Mouse (Mus musculus) liver, embryonic 11.5 days (tissue): ENCODE data around the gene Reln. TPM values are rescaled to one million over a fixed set of nuclear protein-coding genes. Genes with fewer than 3 reads are reported as not detected.

ENCODE experiments used
- ATAC-seq: fragments of 200-750 bp; cut with Nextera tagmentation; replicated peaks from 2 replicates; pipeline ENCODE4 v1.8.0; 2017; ENCODE audit warnings: moderate number of reproducible peaks, mild to moderate bottlenecking, moderate TSS enrichment, moderate library complexity; ENCODE audit not compliant: low FRiP score
- DNase-seq: peaks from one replicate; pipeline ENCODE4 v3.0.0-alpha.2; 2017; ENCODE audit warnings: low spot score
- H3K27ac ChIP-seq: fragments of 300-500 bp; sonication (generic); 2 replicates; pipeline ENCODE4 v1.5.1; 2014; ENCODE audit warnings: mild to moderate bottlenecking, low read depth, low read length, control low read depth
- H3K27me3 ChIP-seq: fragments of 300-500 bp; sonication (generic); replicated peaks from 2 replicates; pipeline ENCODE4 v1.6.1; 2014; ENCODE audit warnings: low read length, mixed read lengths; ENCODE audit not compliant: control insufficient read depth, insufficient read depth
- H3K36me3 ChIP-seq: fragments of 300-500 bp; sonication (generic); 2 replicates; pipeline ENCODE4 v1.6.1; 2014; ENCODE audit warnings: mild to moderate bottlenecking, low read length, moderate library complexity, mixed read lengths; ENCODE audit not compliant: control insufficient read depth, insufficient read depth
- H3K4me1 ChIP-seq: fragments of 300-500 bp; sonication (generic); replicated peaks from 2 replicates; pipeline ENCODE4 v1.6.1; 2014; ENCODE audit warnings: low read length, mixed read lengths; ENCODE audit not compliant: control insufficient read depth, insufficient read depth
- H3K4me2 ChIP-seq: fragments of 300-500 bp; sonication (generic); 2 replicates; pipeline ENCODE4 v1.6.1; 2014; ENCODE audit warnings: mild to moderate bottlenecking, control low read depth, moderate library complexity
- H3K4me3 ChIP-seq: fragments of 300-500 bp; sonication (generic); 2 replicates; pipeline ENCODE4 v1.5.1; 2014; ENCODE audit warnings: low read depth, low read length, control low read depth
- H3K9ac ChIP-seq: fragments of 300-500 bp; sonication (generic); 2 replicates; pipeline ENCODE4 v1.6.1; 2014; ENCODE audit warnings: low read depth, low read length, control low read depth
- H3K9me3 ChIP-seq: fragments of 300-500 bp; sonication (generic); 2 replicates; pipeline ENCODE4 v1.6.1; 2016; ENCODE audit warnings: low read length, inconsistent platforms, mixed read lengths; ENCODE audit not compliant: control insufficient read depth
- WGBS: fragments of 180-500 bp; shearing (Covaris S2); extraction: QIAGEN DNeasy Blood & Tissue Kit; methylation state at CpG from one replicate; pipeline ENCODE4 v1.1.7; 2014; 5-methylcytosine and 5-hydroxymethylcytosine counted together
- polyA plus RNA-seq: library from polyadenylated mRNA; unstranded; fragments of >200 nt; fragmentation: Nextera tagmentation; extraction: Ambion mirVana; gene quantifications from 2 replicates; pipeline ENCODE4 v1.2.1, GENCODE M21; 2014

The Reln gene
- polyA plus RNA-seq, 1 experiment from 2014 or later, result 56.2 TPM

GRCm38 (mm10) chr5:21898875-21899274 is 445.6 kb downstream of the Reln start:
- Histone ChIP-seq H3K36me3 (0 out of 2 replicates have a peak, but pooled peaks cover 3% of the 10 kb centered on the region), H3K9me3 (no peaks in the 10 kb centered on the region), H3K4me2 (no peak overlapping the region), H3K4me3 (no peak overlapping the region), H3K9ac (no peak overlapping the region), H3K27ac (no peak overlapping the region), H3K4me1 (no peaks in the 10 kb centered on the region), H3K27me3 (no peaks in the 10 kb centered on the region)
- DNase-seq (no peak), ATAC-seq (no peak)
- 87% methylated on average over 6 of the region's 6 CpGs for WGBS

DNA sequence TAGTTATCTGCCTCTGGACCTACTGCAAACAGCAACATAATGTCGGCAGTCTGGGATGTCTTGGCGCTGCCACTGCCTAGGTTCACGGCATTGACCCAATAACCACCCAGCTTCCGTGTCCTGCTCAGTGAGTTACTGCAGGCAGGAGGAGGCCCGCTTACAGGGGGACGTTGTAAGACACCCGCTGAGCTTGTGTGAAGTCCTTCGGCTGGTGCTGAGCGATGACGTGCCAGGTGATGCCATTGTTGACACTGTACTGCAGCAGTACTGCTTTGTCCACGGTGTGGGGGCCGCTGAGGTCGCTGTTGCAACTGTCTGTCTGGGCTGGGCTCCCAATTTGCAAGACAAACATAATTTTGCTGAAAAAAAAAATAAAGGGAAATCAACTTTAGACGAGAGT is 447.9 kb downstream of the Reln start:
- H3K9ac ChIP-seq, result no peak overlapping the region
- H3K36me3 ChIP-seq, result 0 out of 2 replicates have a peak, but pooled peaks cover 3% of the 10 kb centered on the region
- WGBS, result 77% methylated on average over 14 of the region's 14 CpGs
- no peaks in the 10 kb centered on the region for H3K27me3 ChIP-seq
- no peaks in the 10 kb centered on the region for H3K9me3 ChIP-seq
- no peaks in the 10 kb centered on the region for H3K4me1 ChIP-seq
- H3K4me2 ChIP-seq, result no peak overlapping the region
- no peak for DNase-seq
- H3K27ac ChIP-seq, result no peak overlapping the region
- ATAC-seq, result no peak
- H3K4me3 ChIP-seq, result no peak overlapping the region

- WGBS, result 76% methylated on average over 3 of the region's 3 CpGs
- Histone ChIP-seq H3K4me2 (no peak overlapping the region), H3K36me3 (0 out of 2 replicates have a peak, but pooled peaks cover 3% of the 10 kb centered on the region), H3K9ac (no peak overlapping the region), H3K4me3 (no peak overlapping the region), H3K4me1 (no peaks in the 10 kb centered on the region), H3K9me3 (no peaks in the 10 kb centered on the region), H3K27me3 (no peaks in the 10 kb centered on the region), H3K27ac (no peak overlapping the region)
- no peak for DNase-seq
- ATAC-seq, result no peak
These were observed 450.3 kb downstream of the Reln start for GRCm38 (mm10) chr5:21894168-21894567.

- no peaks in the 10 kb centered on the region for H3K4me1 ChIP-seq
- H3K4me3 ChIP-seq, result no peak overlapping the region
- DNase-seq (no peak), ATAC-seq (no peak)
- H3K36me3 ChIP-seq, result no peaks in the 10 kb centered on the region
- no peak overlapping the region for H3K4me2 ChIP-seq
- no peaks in the 10 kb centered on the region for H3K9me3 ChIP-seq
- no peak overlapping the region for H3K27ac ChIP-seq
- WGBS, result 59% methylated on average over 8 of the region's 8 CpGs
- H3K9ac ChIP-seq, result no peak overlapping the region
- peaks cover 10% of the 10 kb centered on the region; the same call in 1 of the 2 replicates for H3K27me3 ChIP-seq
These were observed 477.8 kb downstream of the Reln start for GRCm38 (mm10) chr5:21866750-21867149.

GRCm38 (mm10) chr5:21866311-21866712 is 478.2 kb downstream of the Reln start:
- no peak overlapping the region for H3K4me3 ChIP-seq
- H3K27ac ChIP-seq, result no peak overlapping the region
- H3K9me3 ChIP-seq, result no peaks in the 10 kb centered on the region
- no peak overlapping the region for H3K4me2 ChIP-seq
- peaks cover 10% of the 10 kb centered on the region; the same call in 1 of the 2 replicates for H3K27me3 ChIP-seq
- H3K9ac ChIP-seq, result no peak overlapping the region
- DNase-seq (no peak), ATAC-seq (no peak)
- H3K4me1 ChIP-seq, result no peaks in the 10 kb centered on the region
- 20% methylated on average over 6 of the region's 6 CpGs for WGBS
- H3K36me3 ChIP-seq, result no peaks in the 10 kb centered on the region

- ATAC-seq (no peak), DNase-seq (no peak)
- H3K9ac ChIP-seq, result no peak within 1 kb of the TSS
- no peaks in the 10 kb centered on the region for H3K4me1 ChIP-seq
- no peak within 1 kb of the TSS for H3K4me3 ChIP-seq
- H3K9me3 ChIP-seq, result no peaks in the 10 kb centered on the region
- 4% methylated on average over 29 of the region's 29 CpGs for WGBS
- H3K36me3 ChIP-seq, result no peaks in the 10 kb centered on the region
- H3K27me3 ChIP-seq, result peaks cover 10% of the 10 kb centered on the region; the same call in 1 of the 2 replicates
- peak within 1 kb of the TSS; percentile 41 for H3K4me2 ChIP-seq
- H3K27ac ChIP-seq, result no peak within 1 kb of the TSS
These were observed 479.0 kb downstream of the Reln start, which contains the start of gene Slc26a5 for GRCm38 (mm10) chr5:21865346-21866107. Gene Slc26a5, minus strand, starts transcription at chr5:21865604.

- no peak overlapping the region for H3K27ac ChIP-seq
- DNase-seq (no peak), ATAC-seq (no peak)
- H3K4me1 ChIP-seq, result no peaks in the 10 kb centered on the region
- no peaks in the 10 kb centered on the region for H3K27me3 ChIP-seq
- H3K4me2 ChIP-seq, result no peak overlapping the region
- WGBS, result 78% methylated on average over 7 of the region's 7 CpGs
- H3K9ac ChIP-seq, result no peak overlapping the region
- H3K4me3 ChIP-seq, result no peak overlapping the region
- H3K36me3 ChIP-seq, result no peaks in the 10 kb centered on the region
- H3K9me3 ChIP-seq, result no peaks in the 10 kb centered on the region
These were observed 485.8 kb downstream of the Reln start for GRCm38 (mm10) chr5:21858653-21859052.

GRCm38 (mm10) chr5:21851679-21852340 is 492.7 kb downstream of the Reln start:
- no peaks in the 10 kb centered on the region for H3K9me3 ChIP-seq
- 33% methylated on average over 10 of the region's 10 CpGs for WGBS
- no peak overlapping the region for H3K4me2 ChIP-seq
- no peaks in the 10 kb centered on the region for H3K36me3 ChIP-seq
- H3K27me3 ChIP-seq, result no peaks in the 10 kb centered on the region
- no peak for DNase-seq
- no peak overlapping the region for H3K4me3 ChIP-seq
- ATAC-seq, result no peak
- no peak overlapping the region for H3K27ac ChIP-seq
- no peak overlapping the region for H3K9ac ChIP-seq
- H3K4me1 ChIP-seq, result no peaks in the 10 kb centered on the region
